Mouse (Mus musculus) spleen, embryonic (tissue): ENCODE measurements around the gene Slc12a8.
"Not testable (repeated sequence)": the region's sequence is repeated elsewhere in the genome, so short reads cannot be mapped to it uniquely, and the experiment has no call there.

ENCODE experiments used
- CTCF ChIA-PET: fragments of 350-600 bp; sonication (Branson Sonifier 250); formaldehyde crosslinking; loops from one replicate; lab custom pipeline; 2022; lab: Charles Lee

Gene Slc12a8

GRCm38 (mm10) chr16:33516807-33517565, at the start of gene Slc12a8:
TSS of gene Slc12a8 (plus strand) at chr16:33517328.
- CTCF ChIA-PET, result no interaction called here

GRCm38 (mm10) chr16:33467451-33467850, 49.7 kb upstream of the Slc12a8 start:
- CTCF ChIA-PET, result interaction anchor here (0.6 kb wide), 2 partner anchors 12 to 407 kb away, joined by 5 read pairs; no protein-coding TSS in a partner anchor

GRCm38 (mm10) chr16:33469973-33470372, 47.2 kb upstream of the Slc12a8 start:
- CTCF ChIA-PET, result no interaction called here

DNA sequence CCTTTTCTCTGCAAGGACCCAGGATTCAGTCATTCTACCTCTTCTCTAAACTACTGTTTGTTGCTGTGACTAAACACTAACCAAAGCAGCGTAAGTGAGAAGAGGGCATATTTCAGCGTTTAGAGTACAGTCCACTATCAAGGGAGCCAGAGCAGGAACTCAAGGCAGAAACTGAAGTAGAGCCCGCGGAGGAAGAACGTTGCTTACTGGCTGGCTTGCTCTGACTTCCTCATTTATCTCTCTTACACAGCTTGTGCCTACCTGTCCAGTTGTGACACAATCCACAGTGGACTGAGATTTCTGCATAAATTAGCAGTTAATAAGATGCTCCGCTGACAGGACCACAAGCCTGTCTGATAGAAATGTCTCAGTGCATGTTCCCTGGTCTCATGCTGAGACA, 42.7 kb upstream of the Slc12a8 start:
- CTCF ChIA-PET, result no interaction called here

- CTCF ChIA-PET, result interaction anchor here (0.6 kb wide), 1 partner anchor 105 kb away, joined by 4 read pairs; no protein-coding TSS in a partner anchor
Measured at GRCm38 (mm10) chr16:33479926-33480325, 37.2 kb upstream of the Slc12a8 start.

GRCm38 (mm10) chr16:33481148-33481547, 36.0 kb upstream of the Slc12a8 start:
- CTCF ChIA-PET, result no interaction called here

- CTCF ChIA-PET, result interaction anchor here (0.6 kb wide), 1 partner anchor 24 kb away, joined by 3 read pairs; no protein-coding TSS in a partner anchor
Measured at GRCm38 (mm10) chr16:33482309-33482708, 34.8 kb upstream of the Slc12a8 start.

GRCm38 (mm10) chr16:33487709-33488108, 29.4 kb upstream of the Slc12a8 start:
- CTCF ChIA-PET, result no interaction called here

GRCm38 (mm10) chr16:33494374-33494773, 22.8 kb upstream of the Slc12a8 start:
- CTCF ChIA-PET, result no interaction called here

GRCm38 (mm10) chr16:33508082-33508481, 9.0 kb upstream of the Slc12a8 start:
- CTCF ChIA-PET, result no interaction called here

GRCm38 (mm10) chr16:33509231-33509630, 7.9 kb upstream of the Slc12a8 start:
- CTCF ChIA-PET, result not testable (repeated sequence)

- CTCF ChIA-PET, result interaction anchor here (0.6 kb wide), 1 partner anchor 174 kb away, joined by 4 read pairs; no protein-coding TSS in a partner anchor
Measured at GRCm38 (mm10) chr16:33510856-33511255, 6.3 kb upstream of the Slc12a8 start.

DNA sequence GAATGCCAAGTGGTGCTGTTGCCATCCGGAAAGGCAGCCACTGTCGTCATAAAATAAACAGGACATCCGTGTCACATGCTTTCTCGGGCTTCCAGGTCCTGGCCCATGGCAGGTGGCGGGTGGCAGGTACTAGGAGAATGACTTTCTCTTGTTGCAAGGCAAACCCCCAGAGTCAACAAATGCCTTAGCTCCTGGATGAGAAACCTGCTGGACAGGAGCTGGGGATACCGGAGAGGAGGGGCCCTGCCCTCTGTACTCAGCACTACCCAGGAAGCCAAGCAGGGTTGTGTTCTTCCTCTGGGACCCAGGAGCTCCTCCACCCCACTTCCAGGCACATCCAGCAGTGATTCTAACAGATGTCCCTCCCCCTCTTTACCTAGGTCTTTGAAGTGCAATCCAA, 4.6 kb upstream of the Slc12a8 start:
- CTCF ChIA-PET, result no interaction called here

DNA sequence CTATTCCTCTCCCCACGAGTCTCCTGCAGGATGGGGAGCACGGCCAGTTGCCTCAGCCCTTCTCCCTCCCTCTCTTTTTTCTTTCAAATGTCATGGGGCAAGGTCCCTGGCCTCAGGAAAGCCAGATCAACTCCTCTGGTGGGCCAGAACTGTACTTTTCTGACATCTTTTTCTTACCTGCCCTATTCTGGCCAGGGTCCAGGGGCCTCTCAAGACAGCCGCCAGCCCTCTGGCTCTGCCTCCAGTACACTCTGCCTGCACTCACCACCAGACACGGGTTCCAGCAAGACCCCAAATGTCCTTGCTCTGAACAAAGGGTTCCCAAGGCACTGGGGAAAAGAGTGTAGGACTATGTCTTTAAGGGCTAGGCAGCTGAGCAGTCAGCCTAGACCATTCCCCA, 499 bp downstream of the Slc12a8 start:
- CTCF ChIA-PET, result interaction anchor here (0.7 kb wide), 1 partner anchor 83 kb away, joined by 7 read pairs; no protein-coding TSS in a partner anchor

GRCm38 (mm10) chr16:33518236-33518635, 1.1 kb downstream of the Slc12a8 start:
- CTCF ChIA-PET, result interaction anchor here (0.7 kb wide), 1 partner anchor 82 kb away, joined by 7 read pairs; no protein-coding TSS in a partner anchor

GRCm38 (mm10) chr16:33519916-33520568, 2.9 kb downstream of the Slc12a8 start:
- CTCF ChIA-PET, result no interaction called here

GRCm38 (mm10) chr16:33522516-33522915, 5.4 kb downstream of the Slc12a8 start:
- CTCF ChIA-PET, result no interaction called here

GRCm38 (mm10) chr16:33523571-33523970, 6.4 kb downstream of the Slc12a8 start:
- CTCF ChIA-PET, result no interaction called here

- CTCF ChIA-PET, result no interaction called here
Measured at GRCm38 (mm10) chr16:33529502-33530454, 12.7 kb downstream of the Slc12a8 start.

DNA sequence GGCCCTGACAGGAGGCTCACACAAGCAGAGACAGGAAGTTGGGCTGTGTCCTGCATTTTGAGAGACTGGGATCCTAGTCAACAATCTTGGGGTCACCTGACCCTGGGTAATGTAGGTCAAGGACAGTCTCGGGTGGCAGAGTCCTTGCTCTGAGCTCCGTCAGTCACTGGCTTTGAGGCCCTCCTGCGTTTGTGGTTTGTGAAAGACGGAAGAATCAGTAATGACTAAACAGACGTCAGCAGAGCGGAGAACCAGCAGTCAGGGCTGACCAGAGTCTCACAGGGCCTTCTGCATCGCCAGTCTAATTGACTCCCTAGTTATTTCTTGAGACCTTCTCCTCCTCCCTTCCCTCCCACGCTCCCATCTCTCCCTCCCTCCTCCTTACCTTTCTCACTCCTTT, 14.1 kb downstream of the Slc12a8 start:
- CTCF ChIA-PET, result no interaction called here

DNA sequence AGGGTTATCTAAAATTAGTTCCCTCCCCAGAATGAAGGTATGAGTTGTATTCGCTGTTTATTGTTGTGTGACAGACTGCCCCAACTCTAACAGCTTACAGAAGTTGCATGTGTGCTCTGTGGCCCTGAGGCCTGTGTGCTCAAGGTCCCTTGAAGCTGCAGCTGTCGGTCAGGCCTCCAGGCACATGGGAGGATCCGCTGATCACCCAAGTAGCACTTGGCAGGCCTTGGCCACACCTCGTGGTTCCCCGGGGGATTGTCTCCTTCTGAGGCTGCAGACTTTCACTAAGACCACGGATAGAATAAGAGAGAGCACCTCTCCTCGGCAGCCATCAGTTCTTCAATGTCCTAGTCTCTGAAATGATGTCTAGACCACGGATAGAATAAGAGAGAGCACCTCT, 19.3 kb downstream of the Slc12a8 start:
- CTCF ChIA-PET, result no interaction called here
